Mouse (Mus musculus) cortical plate, adult 2 months (tissue): ENCODE data around the gene Syt16.

Experiments
- CTCF ChIP-seq: fragments of 200-500 bp; IDR thresholded peaks from 2 replicates; pipeline ENCODE4 v1.5.1; 2011; ENCODE audit warnings: mild to moderate bottlenecking, control low read depth, low read length; ENCODE audit not compliant: insufficient read depth; ENCODE audit errors: extremely low read depth
- POLR2A ChIP-seq: fragments of 200-500 bp; IDR thresholded peaks from 2 replicates; pipeline ENCODE4 v1.6.1; 2011; ENCODE audit warnings: mild to moderate bottlenecking, low read length, control low read depth; ENCODE audit not compliant: insufficient read depth; ENCODE audit errors: extremely low read depth

DNA sequence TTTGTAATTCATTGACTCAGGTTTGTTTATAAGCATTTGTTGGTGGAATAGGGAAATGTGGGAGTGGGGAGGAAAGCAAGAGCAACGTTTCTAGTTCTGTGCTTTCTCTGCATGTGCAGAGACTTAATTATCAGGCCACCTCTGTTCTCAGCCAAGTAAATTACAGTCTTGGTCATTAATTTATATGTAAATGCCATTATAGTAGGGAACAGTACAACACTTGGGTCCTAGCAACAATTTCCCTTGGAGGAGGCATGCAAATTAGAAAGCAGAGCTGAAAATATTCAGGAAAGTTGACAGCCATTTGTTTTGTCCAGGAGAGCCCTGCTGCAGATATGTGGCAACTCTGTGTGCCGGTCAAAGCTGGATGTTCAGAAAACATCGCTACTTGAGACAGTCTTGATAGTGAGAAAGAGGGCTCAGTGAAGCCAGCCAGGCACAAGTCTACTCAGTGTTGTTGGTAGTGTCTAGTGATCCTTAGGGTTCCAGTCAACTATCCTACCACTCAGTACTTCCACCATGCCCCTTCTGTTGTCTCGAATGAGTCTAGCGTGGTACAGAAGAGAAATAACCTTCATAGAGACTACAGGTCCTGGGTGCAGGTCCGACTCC lies 205.1 kb downstream of the Syt16 start:
- no peak for TF ChIP-seq POLR2A
- no peak for TF ChIP-seq CTCF
